Mouse (Mus musculus): ENCODE measurements around the gene Znrf3.

GRCm38 (mm10) chr11:5426317-5426716 lies 18.3 kb downstream of the Znrf3 start:
- TF ChIP-seq CTCF (IDR thresholded peaks at IDR 0.05; ENCODE audit: extremely low read depth, insufficient read depth, low read length) (no peak), POLR2A (IDR thresholded peaks at IDR 0.05; ENCODE audit: extremely low read depth, insufficient read depth, low read length) (no peak)
